Mouse (Mus musculus) forebrain, embryonic 16.5 days (tissue): ENCODE results near the gene Maml2. TPM values are rescaled to one million over a fixed set of nuclear protein-coding genes. Genes with fewer than 3 reads are reported as not detected.

Experiments
- ATAC-seq: fragments of 200-750 bp; cut with Nextera tagmentation; 2 replicates; pipeline ENCODE4 v1.8.0; 2017; ENCODE audit warnings: mild to moderate bottlenecking, moderate library complexity
- H3K27ac ChIP-seq: fragments of 300-500 bp; sonication (generic); 2 replicates; pipeline ENCODE4 v1.5.1; 2014; ENCODE audit warnings: low read length, control low read depth
- H3K27me3 ChIP-seq: fragments of 300-500 bp; sonication (generic); replicated peaks from 2 replicates; pipeline ENCODE4 v1.6.1; 2014; ENCODE audit warnings: low read length; ENCODE audit not compliant: control insufficient read depth, insufficient read depth
- H3K36me3 ChIP-seq: fragments of 300-500 bp; sonication (generic); 2 replicates; pipeline ENCODE4 v1.6.1; 2014; ENCODE audit not compliant: control insufficient read depth, insufficient read depth
- H3K4me1 ChIP-seq: fragments of 300-500 bp; sonication (generic); replicated peaks from 2 replicates; pipeline ENCODE4 v1.6.1; 2014; ENCODE audit warnings: low read length; ENCODE audit not compliant: control insufficient read depth, insufficient read depth
- H3K4me2 ChIP-seq: fragments of 300-500 bp; sonication (generic); 2 replicates; pipeline ENCODE4 v1.6.1; 2014; ENCODE audit warnings: mild to moderate bottlenecking, low read length, control low read depth
- H3K4me3 ChIP-seq: fragments of 300-500 bp; sonication (generic); replicated peaks from 2 replicates; pipeline ENCODE4 v1.5.1; 2014; ENCODE audit warnings: mild to moderate bottlenecking, low read length, control low read depth
- H3K9ac ChIP-seq: fragments of 300-500 bp; sonication (generic); replicated peaks from 2 replicates; pipeline ENCODE4 v1.6.1; 2014; ENCODE audit warnings: low read depth, low read length, control low read depth
- H3K9me3 ChIP-seq: fragments of 300-500 bp; sonication (generic); 2 replicates; pipeline ENCODE4 v1.6.1; 2016; ENCODE audit warnings: low read length; ENCODE audit not compliant: control insufficient read depth
- WGBS: fragments of 180-500 bp; shearing (Covaris S2); extraction: QIAGEN DNeasy Blood & Tissue Kit; methylation state at CpG from one replicate; pipeline ENCODE4 v1.1.7; 2014; 5-methylcytosine and 5-hydroxymethylcytosine counted together
- polyA plus RNA-seq: library from polyadenylated mRNA; unstranded; fragments of >200 nt; fragmentation: Nextera tagmentation; extraction: Ambion mirVana; gene quantifications from 2 replicates; pipeline ENCODE4 v1.2.1, GENCODE M21; 2015

Maml2 gene
- polyA plus RNA-seq, 1 experiment from 2014 or later = 9.0 TPM

DNA sequence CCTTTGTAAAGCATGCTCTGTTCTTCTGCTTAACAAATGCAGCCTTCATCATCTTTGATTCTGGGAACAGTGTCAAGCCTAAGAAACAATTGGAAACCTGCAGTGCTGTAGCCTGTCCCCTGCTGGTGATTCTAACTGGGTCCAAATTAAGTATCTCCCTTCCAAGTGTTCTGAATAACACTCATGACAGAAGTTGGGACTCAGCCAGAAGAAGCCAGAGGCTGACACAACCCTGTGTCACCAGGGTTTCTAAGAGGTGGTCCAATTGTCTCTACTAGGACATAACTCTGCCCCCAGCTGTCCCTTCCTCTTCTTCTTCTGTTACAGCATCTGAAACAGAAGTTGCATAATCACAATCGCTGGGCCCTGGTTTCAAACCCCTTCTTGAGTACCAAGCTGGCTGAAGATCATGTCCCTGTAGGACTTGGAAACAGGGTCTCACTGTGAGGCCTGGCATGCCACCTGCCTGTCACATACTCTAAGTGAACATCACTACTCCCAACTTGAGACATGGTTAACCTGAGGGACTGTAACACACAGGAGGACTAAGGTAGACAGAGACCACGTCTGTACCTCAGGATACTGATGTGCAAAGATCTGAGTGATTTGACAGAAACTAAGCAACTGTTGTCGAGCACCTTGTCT, 373.5 kb downstream of the Maml2 start:
- 69% methylated on average over 3 of the region's 3 CpGs for WGBS
- ATAC-seq = peak; percentile 36
- H3K27ac ChIP-seq = no peak overlapping the region

DNA sequence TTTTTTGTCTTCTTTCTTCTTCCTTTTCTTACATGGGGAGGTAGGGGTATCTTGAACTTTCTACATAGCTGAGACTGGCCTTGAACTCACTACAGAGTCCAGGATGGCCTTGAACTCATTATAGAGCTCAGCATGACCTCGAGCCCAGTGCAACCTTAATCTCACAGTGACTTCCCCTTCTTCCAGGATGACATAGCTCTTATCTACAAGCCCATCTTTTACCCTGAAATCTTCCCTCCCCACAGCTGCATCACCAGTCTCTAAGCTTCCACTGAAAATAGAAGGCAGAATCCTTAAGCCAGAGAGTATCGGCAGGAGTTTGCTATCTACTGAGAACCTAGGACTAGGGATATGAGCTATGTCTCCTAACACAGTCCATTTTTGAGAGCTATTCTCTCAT, 375.5 kb downstream of the Maml2 start:
- 92% methylated on average over 2 of the region's 2 CpGs for WGBS
- Histone ChIP-seq H3K27me3 (no peaks in the 10 kb centered on the region), H3K27ac (no peak overlapping the region), H3K36me3 (no peaks in the 10 kb centered on the region), H3K4me1 (no peaks in the 10 kb centered on the region; the same call in 1 of the 2 replicates), H3K9ac (no peak overlapping the region), H3K9me3 (no peaks in the 10 kb centered on the region), H3K4me2 (no peak overlapping the region), H3K4me3 (no peak overlapping the region)
- ATAC-seq = no peak

More for the DNA sequence above, 373.5 kb downstream of the Maml2 start:
- H3K4me2 ChIP-seq = no peak overlapping the region
- H3K9ac ChIP-seq = no peak overlapping the region
- H3K9me3 ChIP-seq = no peaks in the 10 kb centered on the region
- H3K4me3 ChIP-seq = no peak overlapping the region
- H3K36me3 ChIP-seq = no peaks in the 10 kb centered on the region
- no peaks in the 10 kb centered on the region for H3K27me3 ChIP-seq
- no peaks in the 10 kb centered on the region; the same call in 1 of the 2 replicates for H3K4me1 ChIP-seq

DNA sequence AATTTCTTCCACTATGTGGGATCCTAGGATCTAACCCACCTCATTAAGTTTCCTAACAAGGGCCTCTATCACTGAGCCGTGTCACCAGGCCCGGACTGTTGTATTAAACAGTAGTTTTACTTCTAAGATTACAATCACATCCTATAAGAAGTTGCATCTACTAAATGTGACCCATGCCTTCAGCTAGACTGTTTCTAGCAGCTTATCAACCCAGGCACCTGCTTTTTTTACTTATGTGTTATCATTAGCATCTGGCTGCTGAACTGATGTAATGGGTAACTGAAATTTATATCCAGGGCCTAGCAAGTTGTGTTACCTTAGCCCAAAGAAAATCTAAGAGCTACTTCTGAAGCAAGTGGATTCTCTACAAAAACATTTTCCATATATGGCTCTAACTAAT, 380.3 kb downstream of the Maml2 start:
- Histone ChIP-seq H3K4me2 (no peak overlapping the region), H3K4me3 (no peak overlapping the region), H3K4me1 (peaks cover 14% of the 10 kb centered on the region), H3K9ac (no peak overlapping the region), H3K27me3 (no peaks in the 10 kb centered on the region), H3K36me3 (no peaks in the 10 kb centered on the region), H3K27ac (no peak overlapping the region), H3K9me3 (no peaks in the 10 kb centered on the region)
- 92% methylated on average over 2 of the region's 2 CpGs for WGBS
- ATAC-seq = no peak

DNA sequence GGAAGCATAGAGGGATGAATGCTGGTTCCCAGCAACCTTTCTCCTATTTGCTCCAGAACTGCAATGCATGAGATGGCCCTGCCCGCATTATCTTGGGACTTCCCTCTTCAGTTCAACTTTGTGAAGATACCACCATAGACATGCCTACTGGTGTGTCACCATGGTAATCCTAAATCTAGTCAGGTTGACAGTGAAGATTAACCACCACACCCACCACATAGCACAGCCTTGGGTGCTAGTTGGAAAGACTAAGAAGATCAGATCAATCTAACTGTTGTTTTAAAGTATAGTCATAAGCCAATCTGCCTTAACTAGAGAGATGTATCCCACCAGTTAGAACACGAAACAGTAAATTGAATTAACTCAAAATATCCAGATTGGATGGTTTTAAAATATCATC, 381.9 kb downstream of the Maml2 start:
- Histone ChIP-seq H3K27me3 (no peaks in the 10 kb centered on the region), H3K9me3 (no peaks in the 10 kb centered on the region), H3K4me3 (no peak overlapping the region), H3K4me1 (peaks cover 14% of the 10 kb centered on the region), H3K4me2 (no peak overlapping the region), H3K9ac (no peak overlapping the region), H3K27ac (no peak overlapping the region), H3K36me3 (no peaks in the 10 kb centered on the region)
- WGBS = 98% methylated on average over 2 of the region's 2 CpGs
- ATAC-seq = no peak

DNA sequence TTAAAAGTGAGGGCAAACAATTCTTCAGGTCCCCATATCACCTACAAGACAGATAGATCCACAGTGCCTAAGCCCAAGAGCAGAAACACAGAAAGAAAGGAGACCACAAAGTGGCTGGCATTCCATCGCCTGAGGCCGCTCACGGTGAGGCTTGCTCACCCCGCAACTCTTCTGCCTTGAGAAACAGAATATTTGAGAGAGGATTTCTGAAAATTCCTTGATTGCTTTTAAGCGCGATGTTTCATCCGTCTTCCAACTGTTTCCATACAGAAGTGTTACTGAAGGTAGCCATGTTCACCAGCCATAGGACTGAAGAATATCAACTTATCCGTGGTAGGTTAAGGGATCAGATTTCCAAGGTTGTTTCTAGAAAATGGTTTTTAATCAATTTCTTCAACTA, 383.4 kb downstream of the Maml2 start:
- Histone ChIP-seq H3K4me1 (peaks cover 14% of the 10 kb centered on the region), H3K9me3 (no peaks in the 10 kb centered on the region), H3K36me3 (no peaks in the 10 kb centered on the region), H3K4me3 (no peak overlapping the region), H3K4me2 (peak overlapping the region; percentile 43), H3K9ac (no peak overlapping the region), H3K27ac (peak overlapping the region; percentile 42), H3K27me3 (no peaks in the 10 kb centered on the region)
- 0 out of 2 replicates have a peak, but pooled peaks have one; percentile 5 for ATAC-seq
- 57% methylated on average over 8 of the region's 8 CpGs for WGBS

DNA sequence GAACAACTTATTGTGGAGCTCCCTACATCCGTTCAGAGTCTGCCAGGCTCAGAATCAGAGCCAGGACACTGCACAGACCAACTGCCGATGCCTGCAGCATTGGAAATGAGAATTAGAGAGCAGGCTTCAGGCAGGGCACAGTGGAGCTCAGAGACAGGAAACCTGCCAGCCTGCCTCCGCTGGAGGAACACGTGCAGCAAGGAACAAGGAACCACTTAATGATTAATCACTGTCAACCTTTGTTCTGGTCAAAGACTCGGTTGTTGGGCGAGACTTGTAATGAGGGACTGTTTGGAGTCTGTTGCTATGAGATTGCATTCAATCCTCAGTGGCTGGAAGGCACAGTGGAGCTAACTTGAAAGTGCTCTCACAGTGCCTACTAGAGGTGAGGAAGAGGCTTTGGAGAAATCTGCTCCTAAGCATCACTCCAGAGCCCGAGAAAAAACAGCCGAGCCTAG, 383.9 kb downstream of the Maml2 start:
- H3K4me1 ChIP-seq = peaks cover 14% of the 10 kb centered on the region
- no peaks in the 10 kb centered on the region for H3K27me3 ChIP-seq
- no peaks in the 10 kb centered on the region for H3K9me3 ChIP-seq
- peak overlapping the region; percentile 43 for H3K4me2 ChIP-seq
- H3K27ac ChIP-seq = peak overlapping the region; percentile 42
- H3K4me3 ChIP-seq = no peak overlapping the region; the same call in 1 of the 2 replicates
- WGBS = under 1% methylated on average over 8 of the region's 8 CpGs
- no peaks in the 10 kb centered on the region for H3K36me3 ChIP-seq
- ATAC-seq = peak; percentile 97
- no peak overlapping the region; the same call in 1 of the 2 replicates for H3K9ac ChIP-seq

DNA sequence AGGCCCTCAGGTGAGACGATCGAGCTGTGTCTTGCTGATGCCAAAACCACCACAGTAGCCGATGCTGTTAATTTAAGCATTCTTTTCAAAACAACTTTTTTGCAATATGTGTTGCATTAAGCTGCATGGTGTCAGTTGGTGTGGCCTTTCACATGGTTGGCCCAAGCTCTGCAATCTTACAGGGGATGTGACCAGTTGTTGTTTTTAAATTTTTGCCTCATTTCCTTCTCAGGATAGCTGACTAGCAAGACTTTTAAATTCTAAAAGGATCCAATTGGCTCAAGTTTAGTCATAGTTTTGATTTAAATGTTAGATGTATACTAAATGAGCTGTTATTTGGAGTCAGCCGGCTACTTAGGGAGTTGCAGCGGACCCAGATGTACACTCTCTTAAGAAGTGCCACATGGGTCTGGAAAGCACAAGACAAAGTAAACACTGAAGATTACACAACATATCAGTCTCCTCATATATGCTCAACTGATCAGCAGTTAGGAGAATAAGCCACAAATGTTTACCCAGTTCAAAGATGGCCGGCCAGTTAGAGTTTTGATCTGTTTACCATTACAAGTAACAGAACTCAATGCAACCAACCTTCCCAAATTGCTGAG, 386.7 kb downstream of the Maml2 start:
- WGBS = 92% methylated on average over 6 of the region's 6 CpGs
- no peak for ATAC-seq
- Histone ChIP-seq H3K4me1 (peaks cover 14% of the 10 kb centered on the region), H3K36me3 (no peaks in the 10 kb centered on the region), H3K27me3 (no peaks in the 10 kb centered on the region), H3K9me3 (no peaks in the 10 kb centered on the region), H3K4me3 (no peak overlapping the region), H3K4me2 (no peak overlapping the region), H3K27ac (no peak overlapping the region), H3K9ac (no peak overlapping the region)

DNA sequence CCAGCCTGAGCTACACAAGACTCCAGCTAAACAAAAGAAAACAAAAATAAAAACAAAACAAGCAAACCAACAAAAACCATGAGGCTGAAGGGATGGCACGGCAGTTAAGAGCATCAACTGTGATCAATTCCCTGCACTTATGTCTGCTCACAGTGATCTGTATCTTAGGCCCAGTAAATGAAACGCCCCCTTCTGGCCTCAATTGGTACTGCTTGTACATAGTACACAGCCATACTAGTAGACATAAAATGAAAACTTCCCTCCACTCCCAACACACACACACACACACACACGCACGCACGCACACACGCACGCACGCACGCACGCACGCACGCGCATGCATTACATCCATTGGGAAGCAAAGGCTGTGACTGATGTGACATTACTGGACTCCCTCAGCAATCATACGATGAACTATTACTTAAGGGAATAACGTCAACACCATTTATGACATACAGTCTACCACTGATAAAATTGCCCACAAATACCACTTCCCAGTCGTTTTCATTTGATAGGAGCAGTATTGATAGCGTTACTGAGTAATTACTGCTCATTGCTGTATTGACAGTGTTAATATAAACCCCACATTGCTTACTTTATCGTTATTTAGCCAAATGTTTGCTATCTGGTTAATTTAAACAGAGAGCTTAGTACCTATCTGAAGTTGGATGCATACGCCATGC, 389.4 kb downstream of the Maml2 start:
- ATAC-seq = no peak
- WGBS = 89% methylated on average over 19 of the region's 19 CpGs
- Histone ChIP-seq H3K4me3 (no peak overlapping the region), H3K27ac (no peak overlapping the region), H3K27me3 (no peaks in the 10 kb centered on the region), H3K9ac (no peak overlapping the region), H3K9me3 (no peaks in the 10 kb centered on the region), H3K4me1 (peaks cover 6% of the 10 kb centered on the region), H3K36me3 (no peaks in the 10 kb centered on the region), H3K4me2 (no peak overlapping the region)

DNA sequence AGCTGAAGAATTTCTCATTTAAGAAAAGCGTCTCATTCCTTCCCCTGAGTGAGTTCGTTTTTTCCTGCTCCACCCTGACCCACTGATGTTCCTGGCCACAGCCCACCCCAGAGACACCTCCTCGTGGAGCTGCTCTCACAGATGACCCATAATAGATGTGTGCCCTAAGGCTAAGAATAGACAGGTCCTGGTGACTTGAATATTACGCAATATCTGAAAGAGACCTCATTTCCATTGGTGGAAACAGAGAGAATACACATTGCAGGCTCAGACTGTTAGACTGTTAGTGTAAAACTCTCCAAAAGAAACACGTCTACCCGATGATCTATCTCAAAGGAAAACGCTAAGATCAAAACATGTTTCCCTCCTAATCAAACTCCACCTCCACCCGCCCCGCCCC, 391.2 kb downstream of the Maml2 start:
- no peak overlapping the region for H3K4me2 ChIP-seq
- H3K27me3 ChIP-seq = no peaks in the 10 kb centered on the region
- no peak overlapping the region for H3K27ac ChIP-seq
- ATAC-seq = no peak
- H3K9me3 ChIP-seq = no peaks in the 10 kb centered on the region
- H3K36me3 ChIP-seq = no peaks in the 10 kb centered on the region
- H3K4me3 ChIP-seq = no peak overlapping the region
- 75% methylated on average over 9 of the region's 9 CpGs for WGBS
- H3K4me1 ChIP-seq = peaks cover 6% of the 10 kb centered on the region
- no peak overlapping the region for H3K9ac ChIP-seq
